Mouse (Mus musculus) midbrain, embryonic 13.5 days (tissue): ENCODE results near the gene Armcx5. TPM values are rescaled to one million over a fixed set of nuclear protein-coding genes. Genes with fewer than 3 reads are reported as not detected.
"Not testable (repeated sequence)": the region's sequence is repeated elsewhere in the genome, so short reads cannot be mapped to it uniquely, and the experiment has no call there.

Experiments
- ATAC-seq: fragments of 200-750 bp; cut with Nextera tagmentation; 2 replicates; pipeline ENCODE4 v1.8.0; 2017; ENCODE audit warnings: mild to moderate bottlenecking, moderate TSS enrichment, moderate library complexity
- H3K27ac ChIP-seq: fragments of 300-500 bp; sonication (generic); 2 replicates; pipeline ENCODE4 v1.5.1; 2015; ENCODE audit warnings: inconsistent platforms, mild to moderate bottlenecking, moderate library complexity
- H3K27me3 ChIP-seq: fragments of 300-500 bp; sonication (generic); 2 replicates; pipeline ENCODE4 v1.6.1; 2015; ENCODE audit warnings: mild to moderate bottlenecking, inconsistent platforms
- H3K36me3 ChIP-seq: fragments of 300-500 bp; sonication (generic); 2 replicates; pipeline ENCODE4 v1.6.1; 2015; ENCODE audit warnings: mild to moderate bottlenecking, inconsistent platforms
- H3K4me1 ChIP-seq: fragments of 300-500 bp; sonication (generic); replicated peaks from 2 replicates; pipeline ENCODE4 v1.6.1; 2015; ENCODE audit warnings: inconsistent platforms
- H3K4me2 ChIP-seq: fragments of 300-500 bp; sonication (generic); replicated peaks from 2 replicates; pipeline ENCODE4 v1.6.1; 2015; ENCODE audit warnings: moderate library complexity, mild to moderate bottlenecking, inconsistent platforms
- H3K4me3 ChIP-seq: fragments of 300-500 bp; sonication (generic); replicated peaks from 2 replicates; pipeline ENCODE4 v1.5.1; 2015; ENCODE audit warnings: mild to moderate bottlenecking, inconsistent platforms
- H3K9ac ChIP-seq: fragments of 300-500 bp; sonication (generic); replicated peaks from 2 replicates; pipeline ENCODE4 v1.6.1; 2015; ENCODE audit warnings: mild to moderate bottlenecking, inconsistent platforms
- H3K9me3 ChIP-seq: fragments of 300-500 bp; sonication (generic); 2 replicates; pipeline ENCODE4 v1.6.1; 2016; ENCODE audit warnings: mild to moderate bottlenecking, inconsistent platforms
- WGBS: fragments of 180-500 bp; shearing (Covaris S2); methylation state at CpG from one replicate; pipeline ENCODE4 v1.1.7; 2015; 5-methylcytosine and 5-hydroxymethylcytosine counted together
- polyA plus RNA-seq: library from polyadenylated mRNA; unstranded; fragments of >200 nt; fragmentation: Nextera tagmentation; extraction: Ambion mirVana; gene quantifications from 2 replicates; pipeline ENCODE4 v1.2.1, GENCODE M21; 2015

The Armcx5 gene
- polyA plus RNA-seq, result 11.7 and 13.5 TPM in 2 replicates

GRCm38 (mm10) chrX:135742304-135743055 lies at the start of gene Armcx5, which contains the start of gene Gprasp1:
Gene Armcx5, plus strand, starts transcription at chrX:135742733.
Gene Gprasp1, plus strand, starts transcription at chrX:135742733.
- Histone ChIP-seq H3K4me3 (peak within 1 kb of the TSS; percentile 62), H3K9me3 (no peaks in the 10 kb centered on the region), H3K4me1 (peaks cover 11% of the 10 kb centered on the region), H3K36me3 (peaks cover 8% of the 10 kb centered on the region; the same call in 1 of the 2 replicates), H3K27ac (peak within 1 kb of the TSS; percentile 91), H3K9ac (peak within 1 kb of the TSS; percentile 75), H3K4me2 (peak within 1 kb of the TSS; percentile 65), H3K27me3 (peaks cover 5% of the 10 kb centered on the region; the same call in 1 of the 2 replicates)
- ATAC-seq, result peak; percentile 98
- 23% methylated on average over 48 of the region's 48 CpGs for WGBS

GRCm38 (mm10) chrX:135693633-135694032 lies 48.9 kb upstream of the Armcx5 start, which contains the start of gene Tcp11x2:
Gene Tcp11x2, minus strand, starts transcription at chrX:135693790.
- Histone ChIP-seq H3K9ac (no peak within 1 kb of the TSS), H3K4me3 (no peak within 1 kb of the TSS), H3K4me2 (no peak within 1 kb of the TSS), H3K27me3 (peaks cover 4% of the 10 kb centered on the region; the same call in 1 of the 2 replicates), H3K4me1 (no peaks in the 10 kb centered on the region), H3K27ac (no peak within 1 kb of the TSS), H3K9me3 (no peaks in the 10 kb centered on the region), H3K36me3 (no peaks in the 10 kb centered on the region)
- no peak for ATAC-seq
- WGBS, result 66% methylated on average over 1 of the region's 1 CpGs

- peaks cover 3% of the 10 kb centered on the region; the same call in 1 of the 2 replicates for H3K27me3 ChIP-seq
- H3K36me3 ChIP-seq, result no peaks in the 10 kb centered on the region
- H3K4me2 ChIP-seq, result no peak overlapping the region
- no peak overlapping the region for H3K9ac ChIP-seq
- H3K9me3 ChIP-seq, result no peaks in the 10 kb centered on the region
- ATAC-seq, result no peak
- no peaks in the 10 kb centered on the region for H3K4me1 ChIP-seq
- no peak overlapping the region for H3K4me3 ChIP-seq
- H3K27ac ChIP-seq, result no peak overlapping the region
- 94% methylated on average over 1 of the region's 1 CpGs for whole genome bisulfite sequencing
These were observed 39.4 kb upstream of the Armcx5 start for GRCm38 (mm10) chrX:135703111-135703510.

- no peaks in the 10 kb centered on the region for H3K9me3 ChIP-seq
- H3K9ac ChIP-seq, result no peak overlapping the region
- H3K4me1 ChIP-seq, result no peaks in the 10 kb centered on the region
- H3K4me2 ChIP-seq, result no peak overlapping the region
- no peaks in the 10 kb centered on the region for H3K36me3 ChIP-seq
- no peak overlapping the region for H3K27ac ChIP-seq
- no peak for ATAC-seq
- WGBS, result 57% methylated on average over 2 of the region's 2 CpGs
- H3K4me3 ChIP-seq, result no peak overlapping the region
- peaks cover 3% of the 10 kb centered on the region; the same call in 1 of the 2 replicates for H3K27me3 ChIP-seq
These were observed 38.2 kb upstream of the Armcx5 start for GRCm38 (mm10) chrX:135704349-135704748.

GRCm38 (mm10) chrX:135712845-135713244 lies 29.7 kb upstream of the Armcx5 start:
- WGBS, result 87% methylated on average over 2 of the region's 2 CpGs
- ATAC-seq, result no peak

GRCm38 (mm10) chrX:135725161-135725560 lies 17.4 kb upstream of the Armcx5 start, which contains the start of gene Tmsb15a:
Gene Tmsb15a, minus strand, starts transcription at chrX:135725261.
- H3K27me3 ChIP-seq, result peaks cover 14% of the 10 kb centered on the region
- WGBS, result 85% methylated on average over 10 of the region's 10 CpGs
- no peak within 1 kb of the TSS for H3K4me2 ChIP-seq
- H3K4me1 ChIP-seq, result no peaks in the 10 kb centered on the region
- ATAC-seq, result no peak
- H3K4me3 ChIP-seq, result no peak within 1 kb of the TSS
- H3K9ac ChIP-seq, result no peak within 1 kb of the TSS
- H3K36me3 ChIP-seq, result no peaks in the 10 kb centered on the region
- H3K27ac ChIP-seq, result no peak within 1 kb of the TSS
- H3K9me3 ChIP-seq, result no peaks in the 10 kb centered on the region

More at GRCm38 (mm10) chrX:135712845-135713244, 29.7 kb upstream of the Armcx5 start:
- no peaks in the 10 kb centered on the region for H3K36me3 ChIP-seq
- H3K4me1 ChIP-seq, result no peaks in the 10 kb centered on the region
- no peak overlapping the region for H3K4me3 ChIP-seq
- H3K4me2 ChIP-seq, result no peak overlapping the region
- no peaks in the 10 kb centered on the region; the same call in 1 of the 2 replicates for H3K27me3 ChIP-seq
- no peak overlapping the region for H3K27ac ChIP-seq
- H3K9me3 ChIP-seq, result no peaks in the 10 kb centered on the region
- no peak overlapping the region for H3K9ac ChIP-seq

GRCm38 (mm10) chrX:135738730-135739520 lies 3.6 kb upstream of the Armcx5 start:
- Histone ChIP-seq H3K4me1 (peaks cover 8% of the 10 kb centered on the region), H3K36me3 (no peaks in the 10 kb centered on the region), H3K9ac (no peak overlapping the region), H3K4me3 (no peak overlapping the region), H3K9me3 (no peaks in the 10 kb centered on the region), H3K27ac (no peak overlapping the region), H3K4me2 (no peak overlapping the region), H3K27me3 (peaks cover 5% of the 10 kb centered on the region; the same call in 1 of the 2 replicates)
- no peak for ATAC-seq
- 98% methylated on average over 2 of the region's 2 CpGs for WGBS

GRCm38 (mm10) chrX:135743056-135743355 lies 473 bp downstream of the Armcx5 start:
- Histone ChIP-seq H3K27me3 (peaks cover 2% of the 10 kb centered on the region; the same call in 1 of the 2 replicates), H3K4me1 (peaks cover 11% of the 10 kb centered on the region), H3K4me3 (peak overlapping the region; percentile 62), H3K36me3 (peaks cover 8% of the 10 kb centered on the region; the same call in 1 of the 2 replicates), H3K4me2 (peak overlapping the region; percentile 65), H3K9me3 (no peaks in the 10 kb centered on the region), H3K27ac (peak overlapping the region; percentile 91), H3K9ac (peak overlapping the region; percentile 75)
- 28% methylated on average over 7 of the region's 7 CpGs for WGBS
- peak; percentile 46 for ATAC-seq

GRCm38 (mm10) chrX:135745376-135745775 lies 2.8 kb downstream of the Armcx5 start:
- not testable (repeated sequence) for H3K27ac ChIP-seq, ATAC-seq, H3K9ac ChIP-seq, H3K4me2 ChIP-seq, H3K9me3 ChIP-seq, H3K27me3 ChIP-seq, H3K4me3 ChIP-seq
- peaks cover 11% of the 10 kb centered on the region for H3K4me1 ChIP-seq
- WGBS, result 97% methylated on average over 3 of the region's 3 CpGs
- H3K36me3 ChIP-seq, result peaks cover 13% of the 10 kb centered on the region; the same call in 1 of the 2 replicates

- no peaks in the 10 kb centered on the region for H3K4me1 ChIP-seq
- H3K9ac ChIP-seq, result no peak overlapping the region
- ATAC-seq, result no peak
- 2% methylated on average over 2 of the region's 2 CpGs for WGBS
- no peaks in the 10 kb centered on the region for H3K27me3 ChIP-seq
- no peak overlapping the region for H3K27ac ChIP-seq
- H3K4me2 ChIP-seq, result no peak overlapping the region
- H3K36me3 ChIP-seq, result 0 out of 2 replicates have a peak, but pooled peaks cover 9% of the 10 kb centered on the region
- no peak overlapping the region for H3K4me3 ChIP-seq
- H3K9me3 ChIP-seq, result no peaks in the 10 kb centered on the region
These were observed 10.3 kb downstream of the Armcx5 start for GRCm38 (mm10) chrX:135752832-135753231.

- ATAC-seq, result no peak
- H3K4me2 ChIP-seq, result no peak overlapping the region
- no peak overlapping the region for H3K4me3 ChIP-seq
- no peak overlapping the region for H3K27ac ChIP-seq
- no peak overlapping the region for H3K9ac ChIP-seq
- H3K9me3 ChIP-seq, result no peaks in the 10 kb centered on the region
- H3K27me3 ChIP-seq, result no peaks in the 10 kb centered on the region
- no peaks in the 10 kb centered on the region for H3K4me1 ChIP-seq
- peaks cover 3% of the 10 kb centered on the region; the same call in 1 of the 2 replicates for H3K36me3 ChIP-seq
These were observed 19.2 kb downstream of the Armcx5 start for GRCm38 (mm10) chrX:135761707-135762106.

GRCm38 (mm10) chrX:135768043-135768548 lies 25.6 kb downstream of the Armcx5 start:
- H3K9me3 ChIP-seq, result no peaks in the 10 kb centered on the region
- 92% methylated on average over 3 of the region's 3 CpGs for WGBS
- H3K9ac ChIP-seq, result no peak overlapping the region

More at GRCm38 (mm10) chrX:135768043-135768548, 25.6 kb downstream of the Armcx5 start:
- ATAC-seq, result no peak
- Histone ChIP-seq H3K4me2 (no peak overlapping the region), H3K36me3 (no peaks in the 10 kb centered on the region), H3K4me3 (no peak overlapping the region), H3K27me3 (no peaks in the 10 kb centered on the region), H3K27ac (no peak overlapping the region), H3K4me1 (no peaks in the 10 kb centered on the region)
